Mouse (Mus musculus) bone marrow, adult 2 months (tissue): Measurements from ENCODE around the gene Mtrex.

ENCODE experiments used
- CTCF ChIP-seq: fragments of 200-500 bp; IDR thresholded peaks from 2 replicates; pipeline ENCODE4 v1.5.1; 2011; ENCODE audit warnings: low read length, control low read depth; ENCODE audit not compliant: control insufficient read depth, insufficient read depth
- POLR2A ChIP-seq: fragments of 200-500 bp; IDR thresholded peaks from 2 replicates; pipeline ENCODE4 v1.6.1; 2011; ENCODE audit warnings: low read depth, mild to moderate bottlenecking, control low read depth, low read length, borderline replicate concordance; ENCODE audit not compliant: control insufficient read depth

DNA sequence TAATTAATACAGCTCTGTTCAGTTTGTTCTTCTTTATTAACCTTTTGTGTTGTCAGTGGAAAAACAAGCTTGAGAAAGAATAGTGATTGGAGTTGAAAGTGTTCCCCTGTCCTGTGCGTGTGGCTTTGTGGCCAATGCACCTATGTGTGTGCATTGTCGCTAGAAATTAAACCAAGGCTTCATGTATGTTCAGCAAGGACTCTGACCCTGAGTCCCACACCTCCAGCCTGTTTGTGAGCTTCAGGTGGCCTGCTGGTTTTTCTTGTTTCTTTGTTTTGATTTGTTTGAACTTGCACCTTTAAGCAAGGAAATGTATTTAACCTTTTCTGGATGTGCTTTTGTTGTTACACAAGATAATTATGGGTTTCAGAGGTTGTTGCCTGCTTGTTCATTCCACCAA is 97.6 kb downstream of the Mtrex start:
- no peak for TF ChIP-seq CTCF
- no peak for TF ChIP-seq POLR2A
